Mouse (Mus musculus): ENCODE data around the gene Slc22a18.

Slc22a18 gene

DNA sequence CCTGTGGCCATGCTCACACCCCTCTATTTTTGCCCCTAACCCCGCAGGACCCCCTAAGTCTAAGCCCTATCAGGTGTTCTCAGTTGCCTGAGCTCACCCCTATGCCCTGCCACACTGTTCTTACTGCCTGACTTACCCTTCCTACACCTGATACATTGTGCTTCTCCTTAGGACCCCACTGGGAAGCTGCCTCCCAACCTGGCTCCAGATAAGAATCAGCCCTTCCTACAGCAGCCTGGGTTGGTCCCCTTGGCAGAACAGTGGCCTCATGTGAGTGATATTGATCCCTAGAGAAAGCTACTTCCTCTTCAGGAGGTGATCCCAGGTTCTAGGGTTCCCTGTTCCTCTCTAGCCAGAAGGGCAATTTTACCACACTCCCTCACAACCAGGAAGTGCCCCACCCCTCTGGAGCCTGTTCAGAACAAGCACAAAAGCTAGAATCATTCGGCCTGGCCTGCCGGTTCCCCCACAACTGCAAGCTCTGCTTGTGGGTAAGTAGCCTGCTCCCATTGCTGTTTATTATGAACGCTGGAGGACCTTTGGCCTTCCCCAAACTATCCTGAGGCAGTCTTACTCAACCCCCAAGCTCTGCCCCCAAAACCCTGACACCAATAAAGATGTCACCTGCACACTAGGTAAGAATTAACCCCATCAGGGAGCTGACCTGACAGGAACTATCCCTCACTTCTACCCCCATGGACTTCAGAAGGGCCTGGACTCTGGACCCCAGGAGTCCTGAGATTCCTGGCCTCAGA lies at the start of gene Slc22a18:
Gene Slc22a18 (plus strand): TSS at position 390 of the 755 bp plus-strand sequence.
- DNase-seq (ENCODE audit: low spot score in 2 of 2): no peak

DNA sequence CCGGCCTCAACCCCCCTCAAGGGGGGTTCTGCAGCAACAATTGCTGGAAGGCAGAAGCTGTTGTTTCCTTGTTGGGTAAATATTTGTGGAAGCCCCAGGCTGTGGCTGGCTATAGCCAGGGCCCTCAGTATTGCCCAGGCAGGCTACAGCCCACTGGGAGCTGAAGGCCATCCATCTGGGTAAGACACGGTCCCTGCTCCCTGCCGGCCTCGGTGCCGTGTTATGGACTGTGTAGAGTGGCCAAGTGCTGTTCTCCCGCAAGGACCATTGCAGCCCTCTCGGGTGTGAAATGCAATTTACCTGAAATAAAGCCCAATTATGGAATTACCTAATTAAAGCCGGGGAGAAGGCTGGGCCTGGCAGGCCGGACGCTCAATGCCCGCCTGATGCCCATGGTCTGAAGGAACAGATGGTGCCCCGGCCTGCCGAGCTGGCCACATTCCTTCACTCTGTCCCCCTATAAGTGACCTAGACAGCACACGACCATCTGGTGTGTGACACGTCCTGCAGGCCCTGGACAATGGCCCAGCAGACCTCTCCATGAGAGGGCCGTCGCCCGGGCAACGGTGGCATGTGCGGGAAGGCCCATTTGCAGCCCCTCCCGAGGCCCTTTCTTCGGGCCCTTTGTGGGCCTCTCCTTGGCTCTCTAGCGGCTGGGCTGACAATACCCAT lies 45.3 kb upstream of the Slc22a18 start:
- DNase-seq (ENCODE audit: low spot score in 2 of 2): no peak

DNA sequence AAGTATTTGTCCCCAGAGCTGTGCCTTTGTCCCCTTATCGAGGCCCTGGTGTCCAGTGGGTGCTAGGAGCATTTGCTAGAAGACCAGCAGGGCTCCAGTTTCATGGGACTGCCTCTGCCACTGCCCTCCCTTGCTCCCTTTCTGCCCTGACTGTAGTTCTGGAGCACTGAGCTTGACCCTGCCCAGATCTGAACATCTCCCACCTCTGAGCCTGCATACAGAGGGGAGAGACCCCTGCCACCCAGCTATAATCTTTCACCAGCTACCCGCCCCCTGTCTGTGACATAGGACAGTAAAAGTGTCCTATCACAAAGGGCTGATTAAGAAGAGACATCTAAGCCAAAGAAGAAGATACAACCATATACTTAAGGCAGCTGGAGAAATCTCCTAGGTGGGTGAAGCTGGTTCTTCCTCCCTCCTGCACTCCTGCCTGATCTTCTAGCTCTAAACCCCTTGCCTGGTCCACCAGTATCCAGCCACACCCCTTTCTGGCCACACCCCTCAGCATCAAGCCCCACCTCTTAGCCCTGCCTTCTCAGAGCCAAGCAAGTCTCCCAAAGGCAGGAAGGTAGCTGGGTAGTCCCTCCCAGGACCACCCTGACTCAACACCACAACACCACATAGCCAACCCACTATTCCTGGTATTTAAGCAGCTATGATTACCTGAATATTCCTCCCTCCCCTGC lies 44.6 kb upstream of the Slc22a18 start:
- no peak for DNase-seq (ENCODE audit: low spot score in 2 of 2)

DNA sequence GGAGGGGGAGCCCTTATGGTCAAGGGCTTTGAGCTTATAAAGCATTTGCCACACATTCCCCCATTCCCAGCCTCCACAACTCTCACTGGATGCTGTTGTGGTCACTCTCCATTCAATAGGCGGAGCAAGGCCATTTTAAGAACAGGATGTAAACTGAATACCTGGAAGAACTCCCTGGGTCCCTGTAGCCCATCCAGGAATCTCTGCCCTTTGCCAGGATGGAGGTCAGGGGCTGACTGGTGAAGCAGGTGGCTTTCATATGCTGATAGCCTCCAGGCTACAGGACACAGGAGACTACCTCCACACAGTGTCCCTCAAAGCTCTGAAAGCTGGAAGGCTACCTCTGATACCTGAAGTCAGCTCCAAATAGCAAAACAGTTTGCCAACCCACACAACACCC lies 40.9 kb upstream of the Slc22a18 start:
- no peak for DNase-seq (ENCODE audit: low spot score in 2 of 2)

DNA sequence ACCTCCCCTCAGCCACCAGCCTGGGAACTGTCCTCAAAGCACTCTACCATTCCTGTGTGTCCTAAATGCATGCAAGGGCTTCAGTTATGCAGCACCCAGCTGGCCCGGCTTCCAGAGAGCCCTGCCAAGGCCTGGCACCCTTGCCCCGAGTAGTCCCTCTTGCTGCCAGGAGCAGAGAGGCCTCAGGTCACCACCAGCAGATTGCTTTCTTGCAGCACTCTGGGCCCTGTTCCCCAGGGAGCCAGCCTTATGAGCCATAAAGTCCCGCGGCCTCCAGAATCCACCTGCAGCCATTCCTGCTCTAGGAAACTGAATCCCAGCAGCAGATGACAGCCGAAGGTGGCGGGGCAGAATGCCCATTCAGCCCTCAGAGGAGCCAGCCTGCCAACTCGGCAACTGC lies 40.2 kb upstream of the Slc22a18 start:
- no peak for DNase-seq (ENCODE audit: low spot score in 2 of 2)

DNA sequence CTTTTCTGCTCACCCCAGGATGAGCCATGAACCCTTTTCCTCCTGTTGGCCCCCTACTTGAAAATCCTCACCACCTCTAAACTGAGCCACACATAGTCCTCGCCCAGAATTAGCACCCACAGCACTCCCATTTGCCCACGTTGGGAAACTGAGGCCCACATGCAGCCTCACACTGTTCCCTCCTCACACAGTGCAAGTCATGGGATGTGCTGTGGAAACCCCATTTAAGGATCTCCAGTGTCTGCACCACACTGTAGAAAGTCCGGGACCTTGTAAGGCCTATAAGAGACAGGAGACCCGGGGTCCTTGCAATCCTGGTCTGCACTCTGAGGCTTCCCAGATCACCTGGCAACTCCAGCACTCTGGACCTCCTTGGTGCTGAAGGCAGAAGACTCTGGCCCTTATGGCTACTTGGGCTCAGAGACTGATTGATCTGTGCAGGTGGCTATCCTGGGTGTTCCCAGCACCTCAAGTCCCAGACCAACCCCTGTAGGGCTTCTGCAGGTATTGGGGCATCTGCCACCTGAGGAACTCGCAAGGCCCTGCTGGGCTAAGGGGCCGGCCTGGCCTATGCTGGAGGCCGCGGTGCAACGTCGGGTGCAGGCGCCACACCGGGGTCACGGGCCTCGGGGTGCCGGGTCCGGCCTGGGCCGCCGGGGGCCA lies 36.2 kb upstream of the Slc22a18 start:
- DNase-seq (ENCODE audit: low spot score in 2 of 2): no peak

DNA sequence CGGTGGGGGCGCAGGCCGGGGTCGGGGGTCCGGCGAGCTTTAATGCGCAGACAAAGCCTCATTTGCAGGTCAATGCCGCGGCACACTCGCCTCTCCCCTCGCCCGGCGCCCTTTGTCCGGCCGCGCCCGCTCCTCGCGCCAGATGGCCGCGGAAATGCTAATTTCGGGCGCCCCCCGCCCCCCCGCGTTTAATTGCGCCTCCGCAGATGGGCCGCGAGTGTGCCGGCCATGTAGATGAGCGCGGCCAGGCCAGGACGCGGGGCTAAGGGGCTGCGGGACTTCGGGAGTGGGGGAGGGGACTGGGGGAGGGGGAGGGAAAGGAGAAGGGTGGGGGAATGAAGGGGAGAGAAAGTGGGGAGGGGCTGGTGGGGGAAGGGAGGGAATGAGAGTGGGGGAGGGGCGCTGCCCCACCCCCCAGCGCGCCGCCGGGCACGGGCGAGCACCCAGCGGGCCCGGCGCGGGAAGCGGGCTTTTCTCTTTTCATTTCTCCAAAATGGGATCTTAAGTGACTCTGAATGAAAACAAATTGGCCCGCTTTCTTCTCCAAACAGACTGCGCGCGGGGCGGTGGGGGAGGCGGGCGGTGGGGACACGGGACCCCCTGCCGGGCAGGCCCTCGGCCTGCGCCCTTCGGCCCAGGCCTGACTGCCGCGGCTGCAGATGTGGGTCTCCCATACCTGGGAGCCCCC lies 35.5 kb upstream of the Slc22a18 start:
- no peak for DNase-seq (ENCODE audit: low spot score in 2 of 2)

DNA sequence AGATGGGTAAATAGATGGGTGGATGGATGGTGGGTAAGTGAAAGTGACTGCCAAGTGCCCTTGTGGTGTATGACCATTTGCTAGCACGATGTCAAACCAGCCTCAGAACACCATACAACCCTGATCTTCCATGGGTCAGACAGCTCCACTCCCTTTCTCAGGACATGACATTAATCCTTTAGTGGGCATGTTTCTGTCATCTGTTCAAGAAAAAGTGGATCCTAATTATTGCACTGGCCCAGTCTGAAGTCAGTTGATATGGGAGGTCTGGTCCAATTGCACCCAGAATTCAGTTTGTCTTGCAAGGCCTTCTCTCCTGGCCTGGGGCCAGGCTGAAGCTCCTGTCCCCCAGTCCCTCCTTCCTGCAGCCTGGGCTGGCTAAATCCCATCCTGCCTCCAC lies 34.6 kb upstream of the Slc22a18 start:
- no peak for DNase-seq (ENCODE audit: low spot score in 2 of 2)

DNA sequence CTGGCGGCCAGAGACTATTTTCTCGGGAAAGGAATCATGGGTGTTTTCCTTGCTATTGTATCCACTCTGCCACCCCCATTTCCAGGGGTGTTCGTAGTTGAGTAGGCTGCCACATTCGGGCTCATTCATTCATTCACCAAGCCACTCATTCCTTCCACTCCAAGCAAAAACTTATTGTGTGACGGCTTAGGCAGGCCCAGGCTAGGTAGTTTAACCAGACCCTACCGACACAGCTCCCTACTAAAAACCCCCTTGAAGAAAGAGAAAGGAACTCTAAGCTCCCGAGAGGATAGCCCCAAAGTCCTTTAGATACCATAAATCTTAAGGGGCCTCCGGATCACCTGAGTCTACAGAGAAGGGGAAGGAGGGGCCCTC lies 29.0 kb upstream of the Slc22a18 start:
- DNase-seq (ENCODE audit: low spot score in 2 of 2): no peak

DNA sequence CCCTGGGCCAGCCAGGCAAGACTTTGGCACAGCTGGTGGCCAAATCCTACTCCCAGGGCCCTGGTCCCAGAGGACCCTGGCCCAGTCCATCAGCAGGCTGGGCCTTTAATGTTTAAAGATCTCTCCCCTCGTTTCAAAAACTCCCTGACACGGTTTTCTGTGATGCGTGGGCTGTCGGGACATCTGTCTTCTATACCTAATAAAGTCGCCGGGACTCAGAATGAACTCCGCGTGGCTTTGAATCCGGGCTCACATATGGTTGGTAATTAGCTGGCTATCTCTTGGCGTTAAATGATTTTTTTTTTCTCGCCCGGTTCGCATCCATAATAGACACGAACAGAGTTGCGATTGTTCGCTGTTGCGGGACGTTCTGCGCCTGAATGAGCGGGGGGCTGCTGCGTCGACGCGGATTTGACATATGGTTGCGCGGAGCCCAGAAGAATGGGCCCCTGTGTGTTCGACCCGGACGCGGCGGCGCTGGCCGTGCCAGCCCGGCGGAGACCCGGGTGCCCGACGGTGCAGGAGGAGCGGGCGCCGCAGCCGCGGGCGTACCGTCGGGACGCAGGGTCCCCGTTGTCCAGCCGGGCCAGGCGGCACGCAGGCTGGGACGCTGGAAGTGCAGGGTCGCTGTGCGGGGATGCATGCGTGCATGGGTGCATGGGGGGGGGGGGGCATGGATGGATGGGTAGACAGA lies 28.4 kb upstream of the Slc22a18 start:
- DNase-seq (ENCODE audit: low spot score in 2 of 2): no peak

DNA sequence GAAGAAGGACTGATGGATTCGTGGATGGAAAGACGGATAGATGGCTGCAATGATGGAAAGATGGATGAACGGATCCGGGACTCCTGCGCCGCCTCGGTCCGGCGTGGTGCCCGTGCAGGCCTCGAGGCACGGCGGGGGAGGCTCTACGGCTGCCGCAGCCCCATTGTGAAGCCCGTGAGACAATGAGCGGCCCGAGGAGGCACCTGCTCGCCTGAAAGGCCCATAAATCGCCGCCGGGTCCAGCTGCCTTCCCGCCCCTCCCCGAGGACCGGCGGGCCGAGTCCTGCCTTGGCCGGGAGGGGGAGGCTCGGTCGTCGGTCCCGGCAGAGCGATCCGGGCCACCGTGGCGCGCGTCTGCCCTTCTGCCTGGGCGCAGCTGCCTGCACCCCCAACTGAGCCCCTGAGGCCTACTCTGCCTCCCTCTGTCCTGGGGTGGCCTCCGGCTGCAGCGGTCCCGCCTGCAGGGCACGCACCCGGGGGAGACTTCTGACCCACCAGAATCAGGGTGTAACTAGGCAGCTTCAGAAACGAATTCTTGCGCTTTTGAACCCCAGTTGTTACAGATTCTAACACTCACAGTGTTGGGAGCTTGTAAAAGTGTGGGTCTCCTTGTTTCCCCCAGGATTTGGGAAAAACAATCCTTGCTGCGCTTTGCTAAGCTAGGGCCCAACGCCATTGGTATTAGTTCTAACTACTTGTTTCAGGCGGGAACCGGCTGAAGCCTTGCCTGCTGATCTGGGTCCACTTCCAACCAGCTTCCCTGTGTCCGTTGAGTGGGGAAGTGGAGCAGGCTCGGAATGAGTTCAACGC lies 27.7 kb upstream of the Slc22a18 start:
- no peak for DNase-seq (ENCODE audit: low spot score in 2 of 2)

DNA sequence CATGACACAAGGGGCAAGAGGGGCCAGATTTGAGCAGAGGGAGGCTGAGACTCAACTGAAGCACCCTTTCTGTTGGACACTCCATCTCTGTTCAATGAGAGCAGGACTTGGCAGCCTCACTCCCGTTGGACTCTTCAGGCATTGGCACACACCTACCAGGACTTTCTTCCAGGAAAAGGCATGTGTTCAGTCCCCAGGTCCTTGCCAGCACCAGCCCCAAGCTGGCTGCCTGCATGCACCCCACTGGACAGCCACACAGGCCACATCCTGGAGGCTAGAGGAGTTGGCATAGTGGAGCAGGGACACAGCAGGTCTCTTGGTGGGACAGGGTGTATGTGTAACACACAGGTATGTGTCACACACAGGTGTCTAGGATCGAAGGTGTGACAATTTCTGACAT lies 26.4 kb upstream of the Slc22a18 start:
- DNase-seq (ENCODE audit: low spot score in 2 of 2): no peak

DNA sequence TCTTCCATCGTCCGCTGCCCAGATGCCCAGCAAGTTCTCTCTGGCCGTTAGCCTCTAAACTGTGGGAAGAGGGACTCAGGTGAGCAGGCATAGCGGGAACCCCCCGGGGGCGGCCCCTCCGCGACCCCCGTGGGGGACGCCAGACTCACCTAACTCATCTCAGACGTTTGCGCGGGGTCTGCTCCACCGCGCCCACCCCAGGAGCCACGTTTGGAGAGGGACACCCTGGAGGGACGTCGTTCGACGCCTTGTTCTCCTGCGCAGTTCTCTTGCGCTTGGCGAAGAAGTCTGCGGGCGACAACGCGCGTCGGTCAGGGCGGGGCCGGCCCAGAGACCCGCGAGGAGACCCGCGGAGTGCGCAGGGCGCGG lies 14.6 kb upstream of the Slc22a18 start:
- no peak for DNase-seq (ENCODE audit: low spot score in 2 of 2)

DNA sequence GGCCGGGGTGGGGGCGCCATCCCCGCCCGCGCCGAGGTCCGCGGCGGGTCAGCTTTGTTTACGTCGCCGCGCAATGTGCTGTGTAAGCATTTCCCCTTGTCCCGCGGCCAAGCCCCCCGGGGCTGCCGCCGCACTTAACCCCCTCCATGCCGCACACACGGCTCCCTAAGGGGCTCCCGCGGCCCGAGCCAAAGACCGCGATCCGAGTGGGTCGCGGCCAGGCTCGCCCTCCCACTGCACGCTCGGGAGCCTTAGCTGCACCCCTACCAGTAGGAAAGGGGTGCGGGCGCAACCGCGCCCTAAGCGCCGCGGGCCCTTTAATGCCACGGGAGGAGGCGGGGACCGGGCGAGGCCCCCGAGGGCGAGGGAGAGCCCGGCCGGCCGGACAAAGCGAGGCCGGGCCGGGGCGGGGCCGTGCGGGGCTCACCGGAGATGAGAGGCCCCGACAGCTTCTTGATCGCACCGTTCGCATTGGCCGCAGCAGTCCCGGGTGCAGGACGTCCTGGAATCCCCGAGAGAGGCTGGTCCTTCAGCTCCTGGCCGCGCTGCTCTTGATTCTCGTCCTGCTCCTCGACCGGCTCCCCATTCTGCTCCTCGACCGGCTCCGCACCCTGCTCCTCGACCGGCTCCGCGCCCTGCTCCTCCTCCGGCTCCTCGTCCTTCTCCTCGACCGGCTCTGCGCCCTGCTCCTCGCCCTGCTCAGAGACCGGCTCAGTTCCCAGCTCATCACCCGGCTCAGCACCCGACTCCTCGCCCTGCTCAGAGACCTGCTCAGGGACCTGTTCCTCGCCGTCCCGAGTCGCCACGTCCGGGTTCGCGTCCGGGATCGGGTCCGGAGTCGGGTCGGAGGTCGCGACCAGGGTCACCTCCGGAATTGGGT lies 14.0 kb upstream of the Slc22a18 start:
- no peak for DNase-seq (ENCODE audit: low spot score in 2 of 2)

DNA sequence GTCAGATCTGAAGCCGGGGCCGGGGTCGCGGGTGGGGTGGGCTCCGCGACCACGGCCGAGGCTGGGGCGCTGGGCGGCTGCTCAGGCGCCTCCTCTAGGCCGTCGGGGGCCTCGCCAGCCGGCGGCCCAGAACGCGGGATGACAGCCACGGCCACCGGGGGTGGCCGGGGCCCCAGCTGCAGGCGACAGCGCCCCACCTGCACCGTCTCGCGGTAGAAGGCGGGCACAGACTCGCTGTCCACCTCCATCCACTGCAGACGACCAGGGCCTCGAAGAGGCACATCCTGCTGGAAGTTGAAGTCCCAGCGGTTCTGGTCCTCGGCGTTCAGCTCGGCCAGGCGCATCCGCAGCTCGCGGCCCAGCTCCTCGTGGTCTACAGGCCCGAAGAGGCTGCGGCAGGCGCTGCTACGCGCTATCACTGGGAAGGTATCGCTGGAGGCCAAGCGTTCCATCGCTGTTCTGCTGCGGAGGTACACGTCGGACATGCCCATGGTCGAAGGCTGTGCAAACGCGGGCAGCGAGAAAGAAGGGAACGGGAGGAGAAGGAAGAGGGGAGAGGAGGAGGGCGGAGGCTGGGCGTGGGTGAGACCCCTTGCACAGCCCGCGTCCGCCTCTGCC lies 13.2 kb upstream of the Slc22a18 start:
- no peak for DNase-seq (ENCODE audit: low spot score in 2 of 2)

DNA sequence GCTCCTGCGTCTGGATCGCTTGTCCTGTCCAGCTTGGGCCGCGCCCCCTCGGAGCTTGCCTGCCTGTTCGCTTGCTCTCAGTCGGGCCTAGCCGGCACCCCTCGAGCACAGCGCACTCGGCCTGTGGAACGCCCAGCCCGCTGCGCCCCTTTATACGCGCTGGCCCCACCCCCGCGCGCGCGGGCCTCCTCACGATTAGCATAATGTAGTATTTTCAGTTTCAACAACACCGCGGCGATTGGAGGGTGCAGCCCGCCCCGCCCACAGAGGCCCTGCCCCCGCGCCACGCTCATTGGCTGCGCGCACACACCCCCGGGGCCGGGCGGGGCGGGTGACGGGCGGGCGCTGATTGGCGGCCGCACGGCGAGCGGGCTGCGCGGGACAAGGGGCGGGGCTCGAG lies 12.7 kb upstream of the Slc22a18 start, which contains the start of gene Cdkn1c:
Gene Cdkn1c (minus strand): TSS at position 177 of the 400 bp plus-strand sequence.
- DNase-seq (ENCODE audit: low spot score in 2 of 2): peak; percentile 79 to 83

DNA sequence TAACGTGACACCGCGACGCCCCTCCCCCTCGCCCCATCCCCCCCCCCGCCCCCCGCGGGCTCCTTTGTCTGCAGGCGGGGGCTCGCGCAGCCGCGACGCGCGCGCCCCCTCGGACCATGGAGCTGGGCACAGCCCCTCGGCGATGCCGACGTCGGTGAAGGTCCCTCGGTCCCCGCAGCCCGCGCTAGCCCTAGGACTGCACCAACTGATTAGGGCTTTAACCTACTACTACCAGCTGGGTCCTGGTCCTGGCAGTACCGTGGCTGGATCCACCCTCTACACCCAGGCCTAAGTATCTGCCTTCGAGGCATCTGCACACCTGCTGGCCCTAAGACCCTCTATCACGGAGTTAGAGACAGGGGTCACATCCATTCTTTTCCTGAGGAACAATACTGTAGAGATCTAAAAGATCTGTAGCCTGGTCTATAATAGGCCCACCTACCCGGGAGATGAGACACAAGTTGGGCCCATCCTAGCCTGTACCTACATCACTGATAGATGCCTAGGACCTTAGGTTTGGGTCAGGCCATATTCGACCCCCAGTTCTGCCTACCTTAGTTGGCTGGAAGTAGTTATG lies 12.2 kb upstream of the Slc22a18 start:
- no peak for DNase-seq (ENCODE audit: low spot score in 2 of 2)

DNA sequence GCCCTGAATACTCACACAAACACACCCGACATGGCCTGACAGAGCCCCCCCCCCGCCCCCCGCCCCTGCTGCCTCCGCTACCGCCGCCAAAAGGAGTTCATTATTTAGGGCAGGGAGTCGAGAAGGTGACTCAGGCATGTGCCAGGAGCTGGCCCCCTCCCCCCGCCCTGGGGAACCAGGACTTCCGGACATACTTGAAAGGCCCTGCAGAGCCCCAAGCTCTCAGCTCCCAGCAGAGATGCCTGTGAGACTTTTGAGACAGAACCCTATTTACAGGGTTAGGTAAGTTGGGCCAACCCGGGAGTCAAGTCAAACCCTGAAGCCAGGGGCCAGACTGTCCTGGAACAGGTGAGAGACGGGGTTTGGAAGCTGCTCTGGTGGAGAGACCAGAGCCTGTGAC lies 11.6 kb upstream of the Slc22a18 start:
- DNase-seq (ENCODE audit: low spot score in 2 of 2): no peak

DNA sequence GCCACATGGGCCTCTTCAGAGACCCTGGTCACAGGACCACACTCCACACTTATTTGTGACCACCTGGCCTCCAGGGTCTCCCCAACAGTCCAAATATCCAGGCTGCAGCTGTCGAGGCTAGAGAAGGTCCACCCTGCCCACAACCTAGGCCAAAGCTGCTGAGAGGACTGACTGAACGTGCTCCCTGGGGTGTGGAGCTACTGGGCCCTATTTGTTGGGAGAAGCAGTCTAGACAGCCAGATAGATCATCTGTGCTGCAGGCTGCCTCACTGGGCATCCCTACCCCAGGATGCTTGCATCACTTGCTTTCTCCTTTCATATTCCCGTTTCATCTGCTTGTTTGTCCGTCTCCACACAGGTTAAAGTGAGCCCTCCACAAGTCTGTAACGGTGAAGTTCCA lies 11.0 kb upstream of the Slc22a18 start:
- no peak for DNase-seq (ENCODE audit: low spot score in 2 of 2)

Data from spleen, postnatal 36 days (tissue).